Mouse (Mus musculus): ENCODE data around the gene Fcrl1. TPM values are rescaled to one million over a fixed set of nuclear protein-coding genes. Genes with fewer than 3 reads are reported as not detected.

The Fcrl1 gene
- polyA plus RNA-seq (2012; rRNA removed): 0.28 and 0.31 TPM in 2 replicates

DNA sequence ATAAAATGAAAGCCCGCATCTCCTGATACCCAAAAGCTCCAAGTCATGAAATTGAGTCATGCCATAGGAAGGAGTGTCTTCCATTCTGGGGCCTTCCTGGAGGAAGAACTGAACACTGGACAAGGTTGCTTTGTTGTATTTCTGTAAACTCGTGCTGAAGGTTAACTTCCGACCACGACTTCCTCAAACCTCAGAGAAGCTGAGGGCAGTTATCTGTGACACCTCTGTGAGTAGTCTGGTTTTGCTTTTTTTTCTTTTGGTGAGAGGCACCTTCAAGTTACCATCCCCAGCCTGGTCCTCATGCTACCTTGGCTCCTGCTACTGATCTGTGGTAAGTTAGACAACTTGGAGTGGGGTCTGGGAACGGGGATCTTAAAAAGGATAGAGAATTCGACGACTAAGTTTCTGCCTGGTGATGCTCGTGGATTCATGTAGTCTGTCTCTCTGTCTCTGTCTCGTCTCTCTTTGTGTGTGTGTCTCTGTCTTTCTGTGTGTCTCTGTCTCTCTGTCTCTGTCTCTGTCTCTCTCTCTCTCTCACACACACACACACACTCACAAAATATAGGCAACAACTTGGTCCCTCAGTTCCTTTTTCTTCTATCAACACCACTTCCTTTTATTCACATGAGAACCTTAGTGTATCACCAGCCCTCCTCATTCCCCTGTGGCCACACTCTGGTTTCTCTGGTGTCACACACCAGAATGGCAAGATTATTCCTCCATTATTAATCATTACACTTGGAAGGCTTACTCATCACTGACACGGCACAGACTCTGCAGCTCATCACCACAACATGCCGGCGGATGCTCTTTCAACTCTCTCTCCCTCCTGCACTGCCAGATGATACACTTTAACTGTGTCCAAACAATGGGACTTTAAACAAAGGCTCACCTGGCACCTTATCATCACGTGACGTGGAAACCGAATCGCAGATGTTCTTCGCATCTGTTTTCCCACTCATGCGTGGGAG, at the start of gene Fcrl1:
TSS of gene Fcrl1 (plus strand) at position 193 of the 971 bp plus-strand sequence.

DNA sequence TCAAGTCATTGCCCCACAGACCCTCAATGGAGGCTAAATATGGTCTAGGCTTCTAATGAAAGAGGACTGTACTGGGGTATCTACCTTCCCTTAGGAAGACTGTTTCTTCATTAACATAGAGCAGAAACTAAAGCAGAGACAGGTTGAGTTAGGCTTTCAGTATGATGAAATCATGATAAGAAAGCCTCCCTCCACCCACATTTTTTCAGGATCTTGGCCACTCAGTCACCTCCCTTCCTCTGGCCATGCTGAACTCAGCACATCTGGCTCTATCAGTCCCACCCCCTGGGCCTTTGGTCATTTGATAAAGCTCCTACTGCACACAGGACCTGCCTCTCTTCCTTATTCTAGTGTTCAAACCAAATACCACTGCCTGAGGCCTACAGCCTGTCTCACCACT, 18.6 kb upstream of the Fcrl1 start, which contains the start of gene Cd5l:
TSS of gene Cd5l (plus strand) at position 301 of the 400 bp plus-strand sequence.

DNA sequence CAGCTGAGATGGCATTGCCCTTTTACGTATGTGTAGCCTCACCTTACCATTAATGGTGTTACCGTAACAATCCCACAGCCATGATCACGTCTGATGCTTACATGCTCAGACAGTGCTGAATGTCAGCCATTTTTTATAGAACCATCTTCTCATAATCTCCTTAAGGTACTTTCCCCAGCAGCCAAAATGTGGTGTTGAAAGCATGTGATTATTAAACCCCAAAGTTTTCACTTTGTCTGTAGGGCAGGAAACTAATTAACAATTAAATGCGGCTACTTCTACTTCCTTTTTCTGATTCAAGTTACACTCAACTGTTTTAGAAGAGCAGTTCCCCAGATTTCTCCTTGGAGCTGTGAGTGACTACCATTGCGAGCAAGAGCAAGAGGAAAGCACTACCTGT, 59.3 kb downstream of the Fcrl1 start, which contains the start of gene Fcrl5:
TSS of gene Fcrl5 (plus strand) at position 295 of the 400 bp plus-strand sequence.

Other genes starting within 250 kb of the Fcrl1 start
- 16.3 and 18.6 TPM in 2 replicates for gene Kirrel, start 201.6 kb upstream of the Fcrl1 start, polyA plus RNA-seq (2012; rRNA removed)
- gene Fcrls, start 112.6 kb upstream of the Fcrl1 start, polyA plus RNA-seq (2012; rRNA removed): 10.1 and 10.4 TPM in 2 replicates
- 0.40 and 0.75 TPM in 2 replicates for gene Cd5l, start 18.5 kb upstream of the Fcrl1 start, polyA plus RNA-seq (2012; rRNA removed)
- 0.07 TPM in 1 of 2 replicates, not detected in the other for gene Fcrl5, start 59.4 kb downstream of the Fcrl1 start, polyA plus RNA-seq (2012; rRNA removed)
- gene Etv3, start 149.0 kb downstream of the Fcrl1 start, polyA plus RNA-seq (2012; rRNA removed): 9.6 and 11.5 TPM in 2 replicates
- gene Arhgef11, start 241.2 kb downstream of the Fcrl1 start, polyA plus RNA-seq (2012; rRNA removed): 39.5 and 42.8 TPM in 2 replicates

Measured in ovary, adult 2 months (tissue).